In genomic region chr2:172561016-172561415, GRCm38 (mm10) we compare ENCODE assay signal across 19 mouse cellular contexts. TPM values are rescaled to one million over a fixed set of nuclear protein-coding genes. Genes with fewer than 3 reads are reported as not detected.
DNase-seq lines count a peak whose midpoint lies in the region; ATAC-seq and TF ChIP-seq lines count a peak whose summit lies in the region.
"Had no signal": no experiment of that assay in that cellular context is flagged by ENCODE, and none has a peak within 500 bp of the region (broad histone marks: within the 10 kb centered on the region; RNA-seq: fewer than 3 reads in every experiment).

No protein-coding gene starts in this region.

- H3K9ac ChIP-seq in heart, embryonic 11.5 days (ENCODE audit: low read depth, low read length): no peak overlapping the region
- H3K9ac ChIP-seq in embryonic facial prominence, embryonic 13.5 days: no peak overlapping the region
- H3K9ac ChIP-seq: hindbrain, embryonic 13.5 days; intestine, embryonic 15.5 days had no signal

- no peak for DNase-seq in heart, embryonic 10.5 days (ENCODE audit: low spot score)
- peak; percentile 7 for DNase-seq in brain, embryonic 14.5 days (ENCODE audit: low read depth)
- DNase-seq in kidney, adult 8-10 months: no peak
- no peak for DNase-seq in T-cell, adult 2 months (ENCODE audit: low spot score)
- DNase-seq: adrenal gland, adult 8-10 months; adrenal gland, postnatal 36 days; cerebellum, adult 11 months; cerebellum, adult 8-10 months; cerebellum, postnatal 14 days; gastrocnemius, adult 2 months; gastrocnemius, postnatal 25 days; heart, postnatal 10 days; heart, postnatal 4 days had no signal

- H3K4me1 ChIP-seq in heart, embryonic 10.5 days: peaks cover 33% of the 10 kb centered on the region
- 0 out of 2 replicates have a peak, but pooled peaks cover 3% of the 10 kb centered on the region for H3K4me1 ChIP-seq in heart, embryonic 11.5 days (ENCODE audit: control insufficient read depth, insufficient read depth, low read length)
- peaks cover 30% of the 10 kb centered on the region for H3K4me1 ChIP-seq in embryonic facial prominence, embryonic 13.5 days

- no peak for ATAC-seq in heart, embryonic 11.5 days (replicated peaks; ENCODE audit: insufficient number of reproducible peaks, low FRiP score, low TSS enrichment)
- ATAC-seq in embryonic facial prominence, embryonic 13.5 days (ENCODE audit: insufficient number of reproducible peaks, insufficient read depth, low FRiP score, low TSS enrichment, low read depth): peak; percentile 13; the same call in 1 of the 2 replicates
- ATAC-seq: forebrain, embryonic 14.5 days; intestine, embryonic 15.5 days had no signal

- no peak for TF ChIP-seq POLR2A in brain, embryonic 14.5 days (IDR thresholded peaks at IDR 0.05; ENCODE audit: borderline replicate concordance, extremely low read depth, insufficient read depth, insufficient read length, poor library complexity, severe bottlenecking)

- no peaks in the 10 kb centered on the region for H3K36me3 ChIP-seq in heart, embryonic 10.5 days
- H3K36me3 ChIP-seq in heart, embryonic 11.5 days (ENCODE audit: control insufficient read depth, insufficient read depth, low read length): no peaks in the 10 kb centered on the region
- H3K36me3 ChIP-seq in embryonic facial prominence, embryonic 13.5 days: 0 out of 2 replicates have a peak, but pooled peaks cover 2% of the 10 kb centered on the region
- H3K36me3 ChIP-seq: hindbrain, embryonic 13.5 days; intestine, embryonic 15.5 days had no signal

- peaks cover 37% of the 10 kb centered on the region for H3K27me3 ChIP-seq in heart, embryonic 10.5 days (ENCODE audit: insufficient read depth, poor library complexity, severe bottlenecking)
- peaks cover 19% of the 10 kb centered on the region for H3K27me3 ChIP-seq in heart, embryonic 11.5 days (ENCODE audit: control insufficient read depth, insufficient read depth, low read length)
- H3K27me3 ChIP-seq in embryonic facial prominence, embryonic 13.5 days: peaks cover 31% of the 10 kb centered on the region

- H3K9me3 ChIP-seq in heart, embryonic 10.5 days: no peaks in the 10 kb centered on the region
- no peaks in the 10 kb centered on the region for H3K9me3 ChIP-seq in heart, embryonic 11.5 days (replicated peaks; ENCODE audit: control insufficient read depth, low read length)
- H3K9me3 ChIP-seq in embryonic facial prominence, embryonic 13.5 days: no peaks in the 10 kb centered on the region
- H3K9me3 ChIP-seq: hindbrain, embryonic 13.5 days; intestine, embryonic 15.5 days had no signal

- TF ChIP-seq CTCF in brain, embryonic 14.5 days (IDR thresholded peaks at IDR 0.05; ENCODE audit: borderline replicate concordance, extremely low read depth, insufficient read depth, insufficient read length): no peak

- no peak overlapping the region for H3K4me3 ChIP-seq in heart, embryonic 10.5 days
- H3K4me3 ChIP-seq in heart, embryonic 11.5 days (ENCODE audit: low read depth, low read length): no peak overlapping the region
- no peak overlapping the region for H3K4me3 ChIP-seq in embryonic facial prominence, embryonic 13.5 days
- H3K4me3 ChIP-seq: gastrocnemius, adult 2 months; hindbrain, embryonic 13.5 days; intestine, embryonic 15.5 days had no signal

- no peak overlapping the region for H3K4me2 ChIP-seq in heart, embryonic 11.5 days
- no peak overlapping the region for H3K4me2 ChIP-seq in embryonic facial prominence, embryonic 13.5 days
- H3K4me2 ChIP-seq: hindbrain, embryonic 13.5 days; intestine, embryonic 15.5 days had no signal

- WGBS in heart, embryonic 10.5 days: 35% methylated on average over 10 of the region's 10 CpGs
- WGBS in heart, embryonic 11.5 days (ENCODE audit: insufficient replicate concordance): 34% methylated on average over 10 of the region's 10 CpGs
- 9% methylated on average over 10 of the region's 10 CpGs for WGBS in embryonic facial prominence, embryonic 13.5 days

- H3K27ac ChIP-seq in heart, embryonic 10.5 days: 0 out of 2 replicates have a peak overlapping the region, but pooled peaks have one; percentile 36
- no peak overlapping the region for H3K27ac ChIP-seq in heart, embryonic 11.5 days (ENCODE audit: low read depth, low read length)
- H3K27ac ChIP-seq in embryonic facial prominence, embryonic 13.5 days: no peak overlapping the region
- H3K27ac ChIP-seq: gastrocnemius, adult 2 months; hindbrain, embryonic 13.5 days; intestine, embryonic 15.5 days had no signal

RNA-seq across cellular contexts. Expression of gene Tfap2c, which starts 11.6 kb away (rescaled TPM):
- 0.49 and 2.3 TPM in 2 replicates for polyA plus RNA-seq in heart, embryonic 10.5 days (2016; fragmentation: Nextera tagmentation; extraction: Ambion mirVana)
- 0.21 and 0.30 TPM in 2 replicates for polyA plus RNA-seq in heart, embryonic 11.5 days (2014; fragmentation: Nextera tagmentation; extraction: Ambion mirVana)
- polyA plus RNA-seq in brain, embryonic 14.5 days (2012; rRNA removed): 5.2 and 15.7 TPM in 2 replicates
- polyA plus RNA-seq in embryonic facial prominence, embryonic 13.5 days (2015; fragmentation: Nextera tagmentation; extraction: Ambion mirVana): 20.1 and 23.4 TPM in 2 replicates
- polyA plus RNA-seq: heart, embryonic 14.5 days had no signal
